Mouse (Mus musculus) heart, embryonic 16.5 days (tissue): Measurements from ENCODE around the gene Pmpca. TPM values are rescaled to one million over a fixed set of nuclear protein-coding genes. Genes with fewer than 3 reads are reported as not detected.
"Not testable (repeated sequence)": the region's sequence is repeated elsewhere in the genome, so short reads cannot be mapped to it uniquely, and the experiment has no call there.

Experiments
- ATAC-seq: fragments of 200-750 bp; cut with Nextera tagmentation; replicated peaks from 2 replicates; pipeline ENCODE4 v1.8.0; 2017; ENCODE audit warnings: moderate number of reproducible peaks; ENCODE audit not compliant: insufficient read depth, low FRiP score; ENCODE audit errors: extremely low read depth
- H3K27ac ChIP-seq: fragments of 300-500 bp; sonication (generic); 2 replicates; pipeline ENCODE4 v1.5.1; 2014; ENCODE audit warnings: mild to moderate bottlenecking, low read length, control low read depth, moderate library complexity
- H3K27me3 ChIP-seq: fragments of 300-500 bp; sonication (generic); 2 replicates; pipeline ENCODE4 v1.6.1; 2014; ENCODE audit warnings: low read length, mixed read lengths; ENCODE audit not compliant: control insufficient read depth, insufficient read depth
- H3K36me3 ChIP-seq: fragments of 300-500 bp; sonication (generic); 2 replicates; pipeline ENCODE4 v1.6.1; 2014; ENCODE audit not compliant: control insufficient read depth, insufficient read depth
- H3K4me1 ChIP-seq: fragments of 300-500 bp; sonication (generic); 2 replicates; pipeline ENCODE4 v1.6.1; 2014; ENCODE audit warnings: low read length, mixed read lengths; ENCODE audit not compliant: control insufficient read depth, insufficient read depth
- H3K4me2 ChIP-seq: fragments of 300-500 bp; sonication (generic); 2 replicates; pipeline ENCODE4 v1.6.1; 2014; ENCODE audit warnings: low read depth, mild to moderate bottlenecking, control low read depth, low read length
- H3K4me3 ChIP-seq: fragments of 300-500 bp; sonication (generic); 2 replicates; pipeline ENCODE4 v1.5.1; 2014; ENCODE audit warnings: mild to moderate bottlenecking, control low read depth, low read length
- H3K9ac ChIP-seq: fragments of 300-500 bp; sonication (generic); 2 replicates; pipeline ENCODE4 v1.6.1; 2014; ENCODE audit warnings: low read length, control low read depth
- H3K9me3 ChIP-seq: fragments of 300-500 bp; sonication (generic); replicated peaks from 2 replicates; pipeline ENCODE4 v1.6.1; 2016; ENCODE audit warnings: low read length; ENCODE audit not compliant: control insufficient read depth
- WGBS: fragments of 180-500 bp; shearing (Covaris S2); extraction: QIAGEN DNeasy Blood & Tissue Kit; methylation state at CpG from one replicate; pipeline ENCODE4 v1.1.7; 2014; 5-methylcytosine and 5-hydroxymethylcytosine counted together
- polyA plus RNA-seq: library from polyadenylated mRNA; unstranded; fragments of >200 nt; fragmentation: Nextera tagmentation; extraction: Ambion mirVana; gene quantifications from 2 replicates; pipeline ENCODE4 v1.2.1, GENCODE M21; 2015

The Pmpca gene
- polyA plus RNA-seq, 1 experiment from 2014 or later: 118 TPM

- Histone ChIP-seq H3K27ac (no peak overlapping the region), H3K4me1 (peaks cover 16% of the 10 kb centered on the region), H3K9ac (no peak overlapping the region), H3K4me2 (no peak overlapping the region), H3K27me3 (no peaks in the 10 kb centered on the region), H3K9me3 (no peaks in the 10 kb centered on the region), H3K36me3 (peaks cover 21% of the 10 kb centered on the region), H3K4me3 (no peak overlapping the region)
- ATAC-seq: no peak
- WGBS: 66% methylated on average over 5 of the region's 5 CpGs
These were observed 25.7 kb upstream of the Pmpca start for GRCm38 (mm10) chr2:26363481-26363880.

GRCm38 (mm10) chr2:26364738-26365465 lies 24.2 kb upstream of the Pmpca start:
- no peak overlapping the region for H3K4me3 ChIP-seq
- H3K9me3 ChIP-seq: no peaks in the 10 kb centered on the region
- WGBS: 42% methylated on average over 10 of the region's 10 CpGs
- peaks cover 14% of the 10 kb centered on the region for H3K4me1 ChIP-seq
- 0 out of 2 replicates have a peak overlapping the region, but pooled peaks have one; percentile 24 for H3K9ac ChIP-seq
- no peaks in the 10 kb centered on the region for H3K27me3 ChIP-seq
- peak; percentile 60; the same call in 1 of the 2 replicates for ATAC-seq
- no peak overlapping the region for H3K4me2 ChIP-seq
- H3K36me3 ChIP-seq: peaks cover 33% of the 10 kb centered on the region
- peak overlapping the region; percentile 58 for H3K27ac ChIP-seq

DNA sequence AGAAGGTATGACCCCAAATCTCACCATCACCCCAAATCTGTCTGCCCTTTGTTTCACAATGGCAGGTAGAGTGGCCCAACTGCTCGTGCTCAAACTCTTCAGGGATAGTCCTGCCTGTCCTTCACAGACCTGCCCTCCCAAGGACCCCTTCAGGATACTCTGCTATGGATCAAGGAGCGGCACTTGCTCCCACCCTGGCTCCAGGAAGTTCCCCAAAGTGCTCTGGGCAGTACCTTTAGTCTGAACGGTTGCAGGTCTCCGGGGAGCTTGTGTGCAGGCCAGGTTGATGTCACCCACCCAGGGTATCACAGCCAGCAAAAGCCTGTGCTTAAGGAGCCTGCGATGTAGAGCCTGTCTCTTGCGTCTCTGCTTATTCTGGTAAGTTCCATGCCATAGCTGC lies 21.2 kb upstream of the Pmpca start:
- H3K4me3 ChIP-seq: no peak overlapping the region
- no peaks in the 10 kb centered on the region for H3K9me3 ChIP-seq
- peaks cover 58% of the 10 kb centered on the region for H3K36me3 ChIP-seq
- peaks cover 13% of the 10 kb centered on the region for H3K4me1 ChIP-seq
- no peak overlapping the region for H3K4me2 ChIP-seq
- no peak overlapping the region for H3K9ac ChIP-seq
- H3K27me3 ChIP-seq: no peaks in the 10 kb centered on the region
- H3K27ac ChIP-seq: no peak overlapping the region
- no peak for ATAC-seq
- WGBS: 88% methylated on average over 6 of the region's 6 CpGs

- H3K36me3 ChIP-seq: peaks cover 65% of the 10 kb centered on the region
- no peak overlapping the region for H3K27ac ChIP-seq
- no peak overlapping the region for H3K4me3 ChIP-seq
- no peaks in the 10 kb centered on the region for H3K9me3 ChIP-seq
- 60% methylated on average over 1 of the region's 1 CpGs for WGBS
- H3K4me1 ChIP-seq: peaks cover 13% of the 10 kb centered on the region
- no peaks in the 10 kb centered on the region for H3K27me3 ChIP-seq
- ATAC-seq: no peak
- H3K9ac ChIP-seq: no peak overlapping the region
- H3K4me2 ChIP-seq: no peak overlapping the region
These were observed 20.6 kb upstream of the Pmpca start for GRCm38 (mm10) chr2:26368572-26368971.

DNA sequence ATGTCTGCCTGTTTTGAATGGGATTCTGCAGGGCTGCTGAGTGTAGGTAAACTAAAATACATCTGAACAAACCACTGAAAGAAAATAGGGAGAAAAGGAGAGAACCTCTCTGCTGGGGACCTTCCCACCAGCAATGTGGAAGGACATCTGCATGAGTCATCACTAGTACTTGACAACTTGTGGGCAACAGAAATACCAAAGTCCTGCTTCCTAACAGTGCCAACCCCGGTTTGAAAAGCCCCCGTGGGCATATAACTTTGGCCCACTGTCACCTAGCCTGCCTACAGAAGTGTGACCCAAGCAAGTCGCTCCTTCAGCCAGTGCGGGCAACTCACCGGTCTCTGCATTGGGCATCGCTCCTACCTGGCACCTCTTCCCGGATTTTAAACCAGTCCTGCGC lies 16.7 kb upstream of the Pmpca start:
- Histone ChIP-seq H3K27ac (no peak overlapping the region), H3K4me3 (no peak overlapping the region), H3K27me3 (no peaks in the 10 kb centered on the region), H3K36me3 (peaks cover 79% of the 10 kb centered on the region), H3K4me2 (no peak overlapping the region), H3K9ac (no peak overlapping the region), H3K4me1 (no peaks in the 10 kb centered on the region), H3K9me3 (no peaks in the 10 kb centered on the region)
- WGBS: 94% methylated on average over 8 of the region's 8 CpGs
- ATAC-seq: no peak

DNA sequence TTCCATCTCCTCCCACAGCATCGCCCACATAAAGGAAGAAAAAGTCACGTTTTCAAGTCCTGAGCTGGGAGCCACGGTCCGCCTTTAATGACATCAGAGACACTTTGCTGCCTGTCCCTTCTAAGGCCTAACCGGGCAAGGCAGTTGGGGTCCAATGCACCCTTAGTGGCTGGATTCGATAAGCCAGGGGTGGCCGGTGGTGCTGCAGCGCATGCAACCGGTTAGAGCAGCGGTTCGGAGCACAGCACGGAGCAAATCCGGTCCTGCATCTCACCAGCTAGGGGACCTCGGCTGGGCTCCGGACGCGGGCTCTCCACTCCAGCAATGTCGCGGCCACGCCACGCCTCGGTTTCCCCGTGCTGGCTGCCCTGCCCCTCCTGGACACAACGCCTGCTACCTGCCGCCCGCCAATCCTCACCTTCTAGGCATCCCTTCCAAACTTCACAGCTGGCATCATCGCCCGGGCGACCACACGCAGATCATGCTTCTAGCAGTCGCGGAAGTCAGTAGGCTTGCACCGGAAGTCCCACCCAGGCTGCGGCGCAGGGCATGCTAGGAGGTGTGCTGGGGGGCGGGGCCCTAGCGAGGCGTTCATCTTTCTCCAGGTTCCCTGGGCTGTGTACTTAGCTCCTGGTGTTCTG lies 8.9 kb upstream of the Pmpca start, which contains the start of gene Snapc4:
Snapc4 (minus strand) TSS at position 523 of the 641 bp plus-strand sequence.
- H3K4me3 ChIP-seq: peak within 1 kb of the TSS; percentile 87
- peak within 1 kb of the TSS; percentile 86 for H3K4me2 ChIP-seq
- H3K9ac ChIP-seq: peak within 1 kb of the TSS; percentile 87
- peak; percentile 91 for ATAC-seq
- H3K27ac ChIP-seq: peak within 1 kb of the TSS; percentile 47
- under 1% methylated on average over 38 of the region's 38 CpGs for WGBS
- H3K9me3 ChIP-seq: no peaks in the 10 kb centered on the region
- H3K27me3 ChIP-seq: no peaks in the 10 kb centered on the region
- H3K36me3 ChIP-seq: peaks cover 52% of the 10 kb centered on the region
- peaks cover 4% of the 10 kb centered on the region for H3K4me1 ChIP-seq

DNA sequence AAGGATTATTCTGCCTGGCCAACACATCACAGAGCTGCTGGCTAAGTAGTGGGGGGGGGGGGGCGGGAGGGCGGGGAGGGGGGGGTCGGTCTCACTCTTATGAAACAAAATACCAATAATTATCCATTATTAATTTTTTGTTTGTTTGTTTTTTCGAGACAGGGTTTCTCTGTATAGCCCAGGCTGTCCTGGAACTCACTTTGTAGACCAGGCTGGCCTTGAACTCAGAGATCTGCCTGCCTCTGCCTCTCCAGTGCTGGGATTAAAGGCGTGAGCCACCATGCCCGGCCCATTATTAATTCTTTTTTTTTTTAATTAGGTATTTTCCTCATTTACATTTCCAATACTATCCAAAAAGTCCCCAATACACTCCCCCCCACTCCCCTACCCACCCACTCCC lies 8.3 kb upstream of the Pmpca start:
- not testable (repeated sequence) for H3K27me3 ChIP-seq, H3K4me1 ChIP-seq, H3K9me3 ChIP-seq, H3K27ac ChIP-seq, ATAC-seq
- Histone ChIP-seq H3K4me2 (peak overlapping the region; percentile 86), H3K9ac (peak overlapping the region; percentile 87), H3K36me3 (peaks cover 52% of the 10 kb centered on the region), H3K4me3 (peak overlapping the region; percentile 87)
- 27% methylated on average over 6 of the region's 6 CpGs for WGBS

DNA sequence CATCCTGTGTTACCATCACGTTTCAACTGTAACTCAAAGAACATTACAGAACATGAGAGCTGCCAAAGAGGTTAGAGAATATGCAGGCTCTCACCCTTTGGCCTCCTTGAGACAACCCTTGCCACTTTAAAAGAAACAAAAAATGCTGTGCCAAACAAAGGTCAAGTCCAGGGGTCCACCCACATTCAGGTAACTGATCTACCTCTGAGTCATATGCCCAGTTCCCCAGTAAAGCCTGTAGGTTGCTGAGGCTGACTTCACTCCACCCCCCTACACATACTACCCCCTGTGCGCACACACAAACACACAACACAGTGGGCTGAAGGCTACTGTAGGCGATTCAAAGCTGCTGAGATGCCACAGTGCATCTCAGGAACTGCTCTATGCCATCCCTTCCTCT lies 1.4 kb upstream of the Pmpca start:
- no peak for ATAC-seq
- WGBS: 85% methylated on average over 3 of the region's 3 CpGs
- H3K4me1 ChIP-seq: peaks cover 11% of the 10 kb centered on the region
- H3K27ac ChIP-seq: no peak overlapping the region
- peak overlapping the region; percentile 94 for H3K4me2 ChIP-seq
- H3K36me3 ChIP-seq: peaks cover 52% of the 10 kb centered on the region
- H3K9me3 ChIP-seq: no peaks in the 10 kb centered on the region
- H3K4me3 ChIP-seq: peak overlapping the region; percentile 92; the same call in 1 of the 2 replicates
- no peak overlapping the region for H3K9ac ChIP-seq
- H3K27me3 ChIP-seq: no peaks in the 10 kb centered on the region

- Histone ChIP-seq H3K27ac (peak overlapping the region; percentile 41; the same call in 1 of the 2 replicates), H3K27me3 (no peaks in the 10 kb centered on the region), H3K4me2 (peak overlapping the region; percentile 94), H3K9ac (peak overlapping the region; percentile 90), H3K4me3 (peak overlapping the region; percentile 92), H3K9me3 (no peaks in the 10 kb centered on the region), H3K4me1 (peaks cover 11% of the 10 kb centered on the region), H3K36me3 (peaks cover 53% of the 10 kb centered on the region)
- WGBS: under 1% methylated on average over 45 of the region's 45 CpGs
- peak; percentile 39 for ATAC-seq
These were observed 421 bp upstream of the Pmpca start for GRCm38 (mm10) chr2:26388682-26389153.
